Mouse (Mus musculus) liver, postnatal 0 days (tissue): ENCODE data around the gene Odf3l2.

Experiments used
- CTCF ChIP-seq: sonication (generic); IDR thresholded peaks from 2 replicates; pipeline ENCODE4 v1.5.1; 2016; ENCODE audit warnings: antibody characterized with exemption, low read depth
- EP300 ChIP-seq: IDR thresholded peaks from 2 replicates; pipeline ENCODE4 v1.6.1; 2016; ENCODE audit warnings: antibody characterized with exemption, low read depth, mild to moderate bottlenecking

GRCm38 (mm10) chr10:79609276-79609675 is 36.3 kb downstream of the Odf3l2 start:
- TF ChIP-seq CTCF (no peak), EP300 (no peak)
